Mouse (Mus musculus): Measurements from ENCODE around the gene Wdr1.

DNA sequence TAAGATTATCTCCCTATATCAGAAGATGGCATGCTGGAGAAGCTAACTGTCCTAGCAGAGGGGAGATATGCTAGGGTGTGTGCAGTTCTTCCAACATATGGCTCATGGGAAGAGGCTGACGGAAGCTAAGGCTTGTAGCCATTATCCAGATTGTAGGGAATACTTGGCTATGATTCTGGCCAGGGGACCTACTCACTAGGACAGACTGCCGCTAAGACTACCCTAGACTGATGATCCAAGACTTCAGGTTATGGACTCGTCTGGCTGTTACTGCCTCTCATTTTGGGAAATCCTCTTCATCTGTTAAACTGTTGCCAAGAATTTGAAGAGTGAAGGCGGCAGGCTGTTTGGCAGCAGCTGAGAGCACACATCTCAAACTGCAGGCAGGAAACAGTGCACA lies 20.0 kb upstream of the Wdr1 start:
- TF ChIP-seq EP300 (optimal IDR thresholded peaks at IDR 0.05) (no peak), CTCF (IDR thresholded peaks at IDR 0.05; ENCODE audit: low read depth) (no peak)

All from stomach, postnatal 0 days (tissue).